Mouse (Mus musculus) layer of hippocampus, adult 9-10 months (tissue): ENCODE measurements around the gene Traf5.

ENCODE experiments used
- DNase-seq: peaks from one replicate; pipeline ENCODE4 v3.0.0; 2022; ENCODE audit warnings: low spot score

The Traf5 gene

DNA sequence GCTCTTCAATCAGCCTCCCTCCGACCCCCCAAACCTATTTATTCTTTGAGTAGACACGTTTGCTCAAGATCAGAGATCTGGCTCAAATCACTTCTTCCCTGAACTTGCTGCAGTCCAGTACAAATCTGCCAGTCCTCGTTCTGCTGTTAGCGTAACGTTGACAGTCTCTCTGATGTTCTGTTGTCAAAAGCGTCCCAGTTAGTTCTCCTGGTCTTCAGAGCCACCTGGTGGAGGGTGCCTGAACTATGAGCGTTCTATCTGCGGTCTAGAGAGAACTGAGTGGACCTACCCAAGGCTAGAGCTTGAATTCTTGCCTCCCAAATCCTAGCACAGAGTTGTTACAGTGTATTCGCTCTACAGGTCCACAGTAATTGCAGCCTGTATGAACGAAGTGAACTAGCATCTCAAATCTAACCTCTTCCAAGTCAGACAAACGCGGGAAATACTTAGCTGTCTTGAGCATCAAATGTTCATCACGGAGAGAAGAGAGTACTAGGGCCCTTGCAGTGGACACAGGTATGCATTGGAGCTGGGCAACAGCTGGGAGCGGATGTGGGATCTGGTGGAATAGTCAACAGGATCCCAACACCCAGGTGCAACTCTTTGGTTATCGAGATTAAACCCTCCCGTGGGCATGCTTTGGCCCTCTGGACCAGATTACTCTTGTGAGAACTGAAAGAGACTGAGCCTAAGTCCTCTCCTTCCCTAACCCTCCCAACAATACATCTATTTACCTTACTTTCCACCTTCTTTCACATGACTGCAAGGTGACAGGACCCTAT, 711 bp upstream of the Traf5 start:
- peak; percentile 89 for DNase-seq

DNA sequence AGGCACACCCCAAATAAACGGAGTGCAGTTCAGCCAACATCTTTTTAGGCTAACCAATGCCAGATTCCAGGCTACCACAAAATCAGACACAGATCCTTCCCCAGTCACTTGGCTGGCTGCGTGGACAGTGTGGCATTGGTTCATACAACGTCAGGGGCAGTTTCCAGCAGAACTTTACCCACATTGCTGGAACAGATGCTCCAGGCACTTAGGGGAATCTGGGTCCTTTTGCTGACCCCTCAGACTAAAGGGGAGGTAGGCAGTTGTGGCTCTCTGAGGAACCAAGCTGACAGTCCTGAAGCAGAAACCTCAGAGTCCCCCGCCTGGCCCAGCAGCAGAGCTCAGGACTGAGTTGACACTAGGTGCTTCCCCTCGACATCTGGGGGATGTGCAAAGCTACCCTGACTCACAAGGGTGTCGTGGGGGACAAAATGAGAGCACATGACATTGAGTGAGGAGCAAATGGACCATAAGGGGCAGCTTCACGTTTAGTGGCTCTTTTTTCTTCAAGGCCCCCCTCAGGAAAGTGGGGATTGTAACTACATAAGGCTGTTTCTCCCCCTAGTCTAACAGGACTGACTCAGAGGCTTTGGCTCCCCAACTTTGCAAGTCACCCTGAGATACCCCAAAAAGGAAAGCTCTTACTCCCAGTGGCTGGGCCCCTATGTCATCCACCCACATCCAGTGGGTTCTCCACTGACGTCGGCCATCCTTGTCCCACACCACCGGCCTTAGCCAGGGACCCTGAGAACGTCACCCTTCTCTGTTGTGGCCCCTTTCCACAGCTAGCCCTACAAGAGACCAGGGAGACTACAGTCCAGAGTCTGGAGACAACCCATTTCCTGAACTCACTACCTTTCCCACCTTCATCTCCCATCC, 1.4 kb downstream of the Traf5 start:
- no peak for DNase-seq

DNA sequence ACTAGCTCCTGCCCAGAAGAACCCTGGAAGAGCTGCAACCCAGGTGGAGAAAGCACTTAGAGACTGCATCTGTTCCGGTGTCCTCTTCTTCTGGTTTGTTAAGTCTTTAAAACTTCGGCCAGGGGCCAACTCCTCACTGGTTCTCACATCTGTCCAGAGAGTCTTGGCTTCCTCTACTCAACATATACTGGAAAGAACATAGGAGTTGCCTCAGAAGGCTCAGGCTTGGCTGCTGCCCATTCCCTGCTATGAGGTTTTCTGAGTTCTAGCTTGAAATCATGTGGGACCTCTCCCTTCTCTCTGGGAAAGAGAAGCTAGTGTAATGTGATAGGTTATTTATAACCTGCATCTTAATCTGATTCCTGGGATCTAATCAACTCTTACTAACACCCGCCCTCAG, 2.1 kb downstream of the Traf5 start:
- DNase-seq, result no peak

DNA sequence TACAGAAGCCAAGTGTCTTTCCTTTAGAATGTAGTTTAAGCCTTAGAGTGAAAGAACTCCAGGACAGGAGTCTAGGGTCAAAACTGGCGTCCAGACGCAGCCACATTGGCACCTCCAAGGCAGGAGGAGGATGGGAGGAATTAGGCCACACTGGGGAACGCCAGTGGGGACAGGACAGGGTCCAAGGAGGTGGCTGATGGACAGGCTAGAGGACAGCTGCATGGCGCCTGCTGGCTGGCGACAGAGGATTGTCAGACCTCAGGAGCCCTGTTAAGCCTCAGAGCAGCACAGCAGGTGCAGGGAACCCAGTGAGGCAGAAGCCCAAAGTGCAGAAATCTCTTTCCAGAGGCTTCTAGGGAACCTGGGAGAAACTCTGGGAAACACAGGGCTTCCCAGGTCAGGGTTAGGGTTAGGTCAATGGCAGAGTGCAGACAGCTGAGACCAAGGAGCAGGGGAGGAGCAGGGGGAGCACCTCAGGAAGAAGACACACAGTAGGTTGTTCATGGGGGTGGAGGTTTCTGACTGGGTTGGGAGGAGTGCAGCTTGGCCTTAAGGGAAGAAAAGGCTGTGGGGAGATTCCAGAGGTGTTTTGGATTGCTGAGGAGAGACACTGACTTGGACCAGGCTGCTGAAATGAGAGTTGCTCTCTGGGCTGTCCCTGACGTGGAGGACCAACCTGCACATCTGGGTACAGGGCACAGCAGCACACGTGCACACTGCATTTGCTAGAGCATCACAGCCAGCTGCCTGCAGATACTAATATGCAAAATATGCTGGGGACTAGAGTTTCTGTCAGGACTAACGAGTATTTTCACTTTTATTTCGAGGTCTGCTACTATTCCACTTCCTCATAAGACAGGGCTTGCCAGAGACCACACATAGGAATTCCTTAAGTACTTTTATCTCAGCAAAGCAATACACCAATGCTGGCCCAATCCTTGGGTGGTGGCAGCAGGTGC, 2.9 kb downstream of the Traf5 start:
- no peak for DNase-seq

DNA sequence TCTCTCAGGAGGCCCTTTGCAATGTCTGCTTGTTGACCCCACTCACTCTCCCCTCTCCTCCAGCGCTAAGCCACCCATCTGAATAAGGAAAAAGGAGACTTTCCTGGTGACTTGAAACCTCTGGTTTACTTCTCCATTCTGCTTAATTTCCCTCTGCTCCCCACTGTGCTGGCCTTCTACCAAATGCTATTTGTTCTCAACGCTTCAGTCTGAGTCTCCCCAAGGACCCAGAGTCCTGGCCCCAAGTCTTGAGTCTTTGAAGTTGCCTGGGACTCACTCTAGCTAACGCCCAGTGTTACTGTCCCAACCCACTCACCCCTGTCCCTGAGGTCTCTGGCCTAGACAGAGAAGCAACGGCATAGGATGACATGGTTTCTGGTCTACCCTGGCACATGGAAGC, 4.3 kb downstream of the Traf5 start:
- no peak for DNase-seq

DNA sequence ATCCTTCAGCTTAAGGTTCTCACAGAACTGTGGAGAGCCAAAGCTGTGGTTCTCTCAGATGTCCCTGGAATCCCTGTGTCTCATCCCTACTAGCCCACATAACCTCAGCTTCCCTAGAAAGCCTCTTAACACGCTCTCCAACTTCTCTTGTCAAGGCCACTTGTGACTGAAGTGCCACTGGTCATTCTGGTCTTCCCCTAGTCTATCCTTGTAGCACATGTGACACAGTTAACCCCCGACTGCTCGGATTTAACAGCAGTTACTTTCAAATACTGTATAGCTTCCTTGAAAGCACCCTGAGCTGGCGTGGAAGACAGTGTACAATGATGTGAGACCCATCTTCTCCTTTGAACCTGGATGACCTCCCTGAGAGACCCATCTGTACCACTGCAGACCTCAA, 5.3 kb downstream of the Traf5 start:
- DNase-seq, result no peak

DNA sequence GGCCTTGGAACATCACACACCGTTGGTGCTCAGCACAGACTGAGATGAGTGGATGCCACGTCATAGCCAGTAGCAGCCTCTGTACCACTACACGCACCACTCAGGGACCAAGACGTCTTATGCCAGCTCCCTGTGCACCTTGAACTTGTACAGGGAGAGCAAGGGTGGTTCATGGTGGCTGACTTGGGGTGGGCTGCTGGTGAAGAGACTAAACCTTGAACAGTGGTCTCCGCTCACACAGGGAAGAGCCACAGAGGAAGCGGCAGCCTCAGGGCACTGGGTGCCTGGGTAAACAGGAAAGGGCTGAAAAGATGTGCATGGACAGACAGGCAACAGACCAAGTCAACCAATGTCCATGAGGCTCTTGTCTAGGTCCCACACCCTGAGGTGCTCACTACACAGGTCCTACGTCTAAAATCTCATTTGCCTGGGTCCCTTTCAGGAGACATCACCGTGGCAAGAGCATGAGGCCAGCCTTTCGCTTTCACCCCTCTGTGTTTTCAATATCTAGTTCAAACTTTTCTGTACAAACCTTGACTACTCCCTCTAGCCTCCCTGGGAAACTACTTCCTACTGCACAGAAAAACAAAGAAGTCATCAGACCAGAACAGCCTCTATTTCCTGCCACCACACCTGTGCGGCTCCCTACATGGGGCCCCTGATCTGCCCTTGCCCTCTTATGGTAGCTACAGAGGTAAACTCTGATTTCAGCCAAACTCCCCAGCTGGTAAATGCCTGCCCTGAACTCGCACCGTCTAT, 5.9 kb downstream of the Traf5 start:
- DNase-seq, result no peak

DNA sequence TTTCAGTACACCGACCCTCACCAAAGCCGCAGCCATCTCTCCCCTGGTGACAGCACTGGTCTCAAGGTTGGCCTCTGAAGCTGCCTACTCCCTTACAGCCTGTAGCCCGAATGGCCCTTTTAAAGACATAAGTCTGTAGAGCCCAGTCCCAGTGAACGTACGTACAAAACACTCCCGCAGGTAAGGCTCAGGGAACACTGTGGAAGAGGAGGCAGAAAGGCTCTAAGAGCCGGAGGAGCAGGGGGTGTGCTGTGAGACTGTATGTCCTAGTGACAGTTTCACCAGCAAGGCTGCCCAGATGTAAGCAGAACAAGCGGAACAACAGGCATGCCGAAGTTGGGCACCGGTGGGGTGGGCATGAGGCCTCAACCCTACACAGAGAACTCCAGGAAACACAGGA, 7.1 kb downstream of the Traf5 start:
- no peak for DNase-seq

DNA sequence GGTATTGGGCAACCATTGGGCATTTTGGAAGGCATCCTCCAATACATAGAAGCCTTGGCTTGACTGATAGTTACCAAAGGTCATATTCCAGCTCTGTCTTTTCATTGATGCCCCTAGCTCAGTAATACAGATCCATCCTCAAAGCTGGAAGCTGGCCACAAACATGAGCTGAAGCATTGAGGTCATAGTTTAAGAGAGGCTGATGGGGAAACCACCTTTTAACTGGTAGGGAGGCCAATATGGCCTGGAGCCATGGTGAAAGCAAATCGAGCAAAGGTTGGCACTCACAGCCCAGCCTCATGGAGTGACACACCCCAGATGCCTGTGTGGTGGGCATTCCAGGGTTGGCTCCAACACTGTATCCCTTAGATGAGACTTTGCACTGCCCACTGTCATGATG, 9.7 kb downstream of the Traf5 start:
- no peak for DNase-seq

DNA sequence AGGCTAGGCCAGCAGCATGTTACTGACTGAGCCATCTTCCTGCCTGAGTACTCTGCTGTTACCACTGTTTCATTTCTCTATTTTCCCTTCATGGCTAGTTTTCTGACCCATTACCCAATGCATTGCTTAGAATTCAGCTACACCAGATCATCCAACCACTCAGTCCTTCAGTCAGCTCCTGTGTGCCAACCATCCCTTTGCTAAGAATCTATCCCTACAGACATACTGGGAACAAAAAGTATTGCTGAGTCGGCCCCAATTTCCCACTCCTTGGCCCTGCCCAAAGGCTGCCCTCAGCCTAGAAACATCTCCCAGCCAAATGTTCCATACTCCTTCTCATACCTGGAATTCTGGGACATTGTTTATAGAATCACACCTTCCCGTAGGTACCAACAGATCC, 11.2 kb downstream of the Traf5 start:
- DNase-seq, result no peak

DNA sequence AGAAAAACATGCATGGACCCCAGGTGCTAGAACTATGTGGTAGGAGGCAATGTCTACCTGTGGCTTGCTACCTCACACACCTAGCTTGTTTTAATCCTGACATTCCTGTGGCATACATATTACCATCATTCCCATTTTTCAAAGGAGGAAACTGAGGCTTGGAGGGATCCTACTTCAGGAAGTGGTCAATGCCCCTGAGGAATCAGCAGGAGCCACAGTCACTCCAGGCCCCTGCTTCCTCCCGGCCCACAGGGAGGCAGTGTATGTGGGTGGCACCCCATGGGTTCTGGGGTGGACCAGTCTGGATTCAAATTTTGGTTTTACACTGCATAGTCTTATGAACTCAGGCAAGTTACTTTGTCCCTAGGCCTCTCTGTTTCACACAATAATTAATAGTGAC, 13.2 kb downstream of the Traf5 start:
- DNase-seq, result no peak

DNA sequence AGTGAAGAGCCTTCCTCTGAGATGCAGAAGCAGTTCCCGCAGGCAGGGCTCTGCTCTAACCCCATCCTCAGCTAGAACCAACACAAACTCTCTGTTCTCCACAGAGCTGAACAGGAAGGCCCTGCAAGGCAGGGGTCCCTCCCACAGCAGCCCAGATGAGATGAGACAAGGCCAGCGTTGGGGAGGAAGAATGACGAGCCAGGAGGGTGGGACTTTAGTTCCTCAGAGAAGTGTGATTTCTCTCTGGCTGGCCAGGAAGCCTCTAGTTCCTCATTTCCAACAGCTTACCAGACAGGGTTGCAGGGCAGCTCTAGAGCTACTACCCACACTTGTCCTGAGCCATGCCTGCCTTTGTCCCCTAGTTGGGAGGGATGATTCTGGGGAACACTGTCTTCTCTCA, 14.0 kb downstream of the Traf5 start:
- DNase-seq, result no peak

DNA sequence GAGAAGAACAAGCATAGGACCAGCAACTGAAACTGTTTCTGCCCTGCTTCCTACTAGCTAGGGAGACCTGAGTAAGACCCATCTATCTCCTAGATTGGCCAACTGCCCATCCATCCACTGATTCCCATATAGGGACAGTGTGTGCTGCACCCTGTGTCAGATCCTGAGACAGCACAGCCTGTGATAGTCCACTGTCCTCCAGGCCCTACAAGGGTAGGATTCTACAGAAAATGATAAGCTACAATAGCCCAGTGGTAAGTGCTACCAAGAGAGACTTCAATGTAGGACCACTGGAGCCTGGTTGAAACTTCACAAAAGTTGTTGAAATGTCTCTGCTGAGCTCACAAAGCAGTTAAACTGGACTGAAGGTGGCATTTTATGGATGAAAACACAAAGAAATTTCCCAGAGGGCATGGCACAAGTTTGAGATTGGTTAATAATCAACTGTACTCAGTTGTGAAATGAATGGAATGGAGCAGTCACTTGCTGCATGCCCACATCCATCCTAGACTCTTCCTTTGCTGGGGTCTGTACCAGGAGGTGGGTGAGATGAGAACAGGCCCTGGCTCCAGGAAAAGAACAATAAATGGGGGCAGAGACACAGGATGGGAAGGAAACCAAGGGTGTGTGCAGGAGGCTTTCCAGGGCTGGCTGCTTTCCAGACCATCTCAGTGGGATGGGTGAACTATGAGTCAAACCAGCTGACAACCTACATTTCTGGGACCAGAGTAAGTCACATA, 15.4 kb downstream of the Traf5 start:
- DNase-seq, result no peak

DNA sequence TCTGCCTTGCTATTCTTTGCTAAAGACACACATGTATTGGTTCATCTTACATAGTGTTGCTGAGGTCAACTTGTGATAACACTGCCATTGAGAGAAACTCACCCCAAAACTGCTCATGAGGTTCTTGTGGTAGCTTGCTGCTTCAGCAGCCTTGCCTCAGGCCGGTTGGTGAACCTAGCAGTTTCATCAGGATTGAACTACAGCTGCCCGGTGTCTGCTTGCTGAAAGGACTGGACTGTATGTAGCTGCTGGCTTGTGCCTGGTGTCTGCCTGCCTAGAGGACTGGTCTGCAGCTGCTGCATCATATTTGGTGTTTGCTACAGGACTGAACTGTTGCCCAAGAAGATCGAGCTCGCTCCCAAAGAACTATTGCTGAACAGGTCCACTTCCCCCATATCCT, 16.3 kb downstream of the Traf5 start:
- no peak for DNase-seq

DNA sequence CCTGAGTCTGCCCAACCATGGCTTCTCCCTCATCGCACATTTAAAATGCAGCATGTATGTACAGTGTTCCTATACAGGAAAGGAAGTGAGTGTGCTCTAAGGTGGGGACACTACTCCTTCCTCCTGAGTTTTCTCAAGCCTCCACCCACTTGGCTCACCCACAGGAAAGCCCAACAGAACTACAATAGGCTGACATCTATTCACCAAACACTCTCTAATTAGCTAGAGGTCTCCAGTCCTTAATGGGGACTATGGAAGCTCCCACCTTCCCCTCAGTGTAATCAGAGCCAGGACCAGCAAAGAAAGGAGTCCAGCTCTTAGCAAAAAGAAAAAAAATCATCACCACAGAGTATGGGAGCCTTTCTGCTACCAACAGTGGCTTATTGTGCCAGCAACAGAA, 17.5 kb downstream of the Traf5 start:
- no peak for DNase-seq

DNA sequence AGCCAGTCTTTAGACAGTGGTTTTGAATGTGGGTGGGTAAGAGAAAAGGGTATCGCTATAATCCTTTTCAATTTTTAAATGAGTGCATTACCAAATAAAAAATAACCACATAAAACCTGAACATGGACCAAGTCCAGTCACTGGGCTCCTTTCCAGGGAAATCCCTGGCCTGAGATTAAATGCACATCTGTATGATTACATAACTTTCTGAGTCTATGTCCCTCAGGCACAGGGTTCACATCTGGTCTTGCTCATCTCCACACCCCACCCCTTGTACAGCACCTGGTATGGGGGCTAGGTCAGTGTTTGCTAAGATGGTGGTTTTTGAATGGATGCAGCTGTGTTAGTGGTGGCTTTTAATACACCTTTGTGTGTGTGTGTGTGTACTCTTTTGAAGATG, 19.9 kb downstream of the Traf5 start:
- DNase-seq, result no peak

DNA sequence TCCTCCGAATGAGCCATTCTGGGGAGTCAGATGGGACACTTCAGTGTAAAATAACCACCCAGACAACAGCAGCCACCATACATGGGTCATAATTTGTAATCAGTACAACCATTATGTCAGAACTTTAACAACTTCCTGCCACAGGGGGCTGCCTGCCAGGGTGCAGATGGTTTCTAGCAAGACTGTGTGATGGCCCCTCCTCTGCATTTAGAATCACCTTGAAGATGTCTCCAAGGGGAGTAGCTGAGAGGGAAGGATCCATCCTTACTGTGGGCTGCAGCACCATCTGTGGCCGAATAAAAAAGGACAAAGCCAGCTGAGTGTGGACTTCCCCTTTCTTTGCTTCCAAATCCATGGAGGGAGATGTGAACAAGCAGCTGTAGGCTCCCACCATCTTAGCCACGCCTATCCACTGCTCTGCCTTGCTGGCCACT, 21.7 kb downstream of the Traf5 start:
- DNase-seq, result no peak

DNA sequence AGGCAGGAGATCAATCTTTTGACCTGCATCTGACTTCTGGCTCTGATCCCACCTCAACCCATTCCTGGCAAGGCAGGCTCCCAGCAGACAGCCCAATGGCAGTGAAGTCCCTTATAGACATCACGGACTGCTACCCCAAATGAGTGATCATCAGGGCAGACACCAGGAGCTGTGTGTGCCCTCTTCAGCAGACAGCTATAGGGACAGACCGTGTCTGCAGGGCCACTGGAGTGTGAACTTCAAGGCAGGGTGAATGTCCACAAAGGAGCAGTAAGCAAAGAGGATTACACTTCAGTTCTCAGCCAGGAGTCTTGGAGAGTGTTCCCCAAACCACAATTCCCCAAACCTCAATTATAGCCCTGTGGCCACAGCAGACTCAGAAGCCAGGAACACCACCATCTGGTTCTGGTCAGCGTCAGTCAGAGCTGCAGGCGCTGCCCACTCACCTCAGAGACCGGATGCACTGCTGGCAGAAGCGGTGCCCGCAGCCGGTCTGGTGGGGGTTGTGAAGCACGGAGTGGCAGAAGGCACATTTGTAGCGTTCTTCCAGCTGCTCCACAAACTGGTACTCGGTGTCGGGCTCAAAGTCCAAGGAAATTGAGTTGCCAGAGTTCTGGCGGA, 22.3 kb downstream of the Traf5 start:
- DNase-seq, result no peak

DNA sequence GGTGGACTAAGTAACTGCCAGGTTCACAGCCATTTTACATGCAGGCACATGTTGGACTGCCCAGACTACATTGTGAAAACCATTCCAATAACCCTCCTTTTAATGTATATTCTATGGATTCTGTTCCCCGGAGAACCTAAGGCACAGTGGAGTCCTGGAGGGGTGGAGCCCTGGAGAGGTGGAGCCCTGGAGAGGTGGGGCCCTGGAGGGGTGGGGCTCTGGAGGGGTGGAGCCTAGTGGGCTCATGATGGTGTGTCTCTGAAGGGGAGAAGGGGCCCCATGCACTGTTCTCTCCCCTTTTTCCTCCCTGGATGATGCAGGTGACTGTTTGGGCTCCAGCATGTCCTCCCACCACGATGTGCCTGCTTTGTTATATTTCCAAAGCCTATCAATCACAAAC, 24.2 kb downstream of the Traf5 start:
- no peak for DNase-seq

DNA sequence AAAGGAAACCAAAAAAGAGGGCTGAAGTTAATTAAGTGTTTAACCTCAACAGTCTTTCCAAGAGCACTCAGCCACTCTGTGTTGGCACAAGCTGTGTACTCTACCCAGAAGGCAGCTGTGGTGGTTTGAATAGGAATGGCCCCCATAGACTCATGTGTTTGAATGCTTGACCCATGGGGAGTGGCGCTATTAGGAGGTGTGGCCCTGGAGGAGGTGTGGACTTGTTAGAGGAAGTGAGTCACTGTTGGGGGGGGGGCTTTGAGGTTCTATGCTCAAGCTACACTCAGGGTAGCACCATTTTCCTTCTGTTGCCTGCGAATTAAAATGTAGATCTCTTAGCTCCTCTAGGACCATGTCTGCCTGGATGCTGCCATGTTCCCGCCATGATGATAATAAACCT, 25.4 kb downstream of the Traf5 start:
- no peak for DNase-seq
